Mouse (Mus musculus) embryonic fibroblast, embryonic 13.5 days (primary cell): ENCODE data around the gene Serpinb13. TPM values are rescaled to one million over a fixed set of nuclear protein-coding genes. Genes with fewer than 3 reads are reported as not detected.
"Not testable (repeated sequence)": the region's sequence is repeated elsewhere in the genome, so short reads cannot be mapped to it uniquely, and the experiment has no call there.

ENCODE experiments used
- H3K27ac ChIP-seq: 2 replicates; pipeline ENCODE4 v1.5.1; 2012; ENCODE audit warnings: low read length, control low read depth, inconsistent platforms; ENCODE audit not compliant: insufficient read depth
- H3K4me1 ChIP-seq: 2 replicates; pipeline ENCODE4 v1.6.1; 2011; ENCODE audit warnings: low read length; ENCODE audit not compliant: control insufficient read depth, insufficient read depth
- H3K4me3 ChIP-seq: 2 replicates; pipeline ENCODE4 v1.5.1; 2011; ENCODE audit warnings: mild to moderate bottlenecking, control low read depth, low read length; ENCODE audit not compliant: insufficient read depth
- CTCF ChIP-seq: IDR thresholded peaks from 2 replicates; pipeline ENCODE4 v1.5.1; 2011; ENCODE audit warnings: mild to moderate bottlenecking, control low read depth, low read length, moderate library complexity, borderline replicate concordance; ENCODE audit not compliant: insufficient read depth
- POLR2A ChIP-seq: IDR thresholded peaks from 2 replicates; pipeline ENCODE4 v1.6.1; 2011; ENCODE audit warnings: low read depth, mild to moderate bottlenecking, control low read depth, low read length, moderate library complexity
- polyA plus RNA-seq: library from polyadenylated mRNA; stranded (reverse); fragments of >200 nt; gene quantifications from 2 replicates; pipeline ENCODE4 v1.2.4, GENCODE M21; 2011; ENCODE audit warnings: low read depth; ENCODE audit not compliant: missing spikeins, insufficient read length

Gene Serpinb13
- polyA plus RNA-seq, 1 experiment, result not detected

- TF ChIP-seq CTCF (no peak), POLR2A (no peak)
- H3K4me1 ChIP-seq, result no peaks in the 10 kb centered on the region
- no peak overlapping the region for H3K4me3 ChIP-seq
- H3K27ac ChIP-seq, result no peak overlapping the region
These were observed 25.5 kb downstream of the Serpinb13 start for GRCm38 (mm10) chr1:107006316-107006715.

GRCm38 (mm10) chr1:107014530-107014929 lies 33.7 kb downstream of the Serpinb13 start:
- no peak overlapping the region for H3K27ac ChIP-seq
- H3K4me3 ChIP-seq, result no peak overlapping the region
- no peaks in the 10 kb centered on the region for H3K4me1 ChIP-seq
- TF ChIP-seq CTCF (peak; percentile 25; the same call in 1 of the 2 replicates), POLR2A (no peak)

GRCm38 (mm10) chr1:107015210-107015609 lies 34.4 kb downstream of the Serpinb13 start:
- Histone ChIP-seq H3K4me1 (no peaks in the 10 kb centered on the region), H3K4me3 (no peak overlapping the region), H3K27ac (no peak overlapping the region)
- no peak for TF ChIP-seq POLR2A
- no peak for TF ChIP-seq CTCF

- H3K27ac ChIP-seq, result no peak overlapping the region
- no peak overlapping the region for H3K4me3 ChIP-seq
- no peak for TF ChIP-seq CTCF
- no peak for TF ChIP-seq POLR2A
- H3K4me1 ChIP-seq, result no peaks in the 10 kb centered on the region
These were observed 45.1 kb downstream of the Serpinb13 start for GRCm38 (mm10) chr1:107025886-107026285.

GRCm38 (mm10) chr1:107034236-107034635 lies 53.5 kb downstream of the Serpinb13 start:
- not testable (repeated sequence) for H3K27ac ChIP-seq, H3K4me1 ChIP-seq, H3K4me3 ChIP-seq

Other genes starting within 250 kb of the Serpinb13 start
- gene Kdsr, start 221.3 kb upstream of the Serpinb13 start, polyA plus RNA-seq, result 31.6 and 38.1 TPM in 2 replicates
- 77.5 and 91.3 TPM in 2 replicates for gene Vps4b, start 184.3 kb upstream of the Serpinb13 start, polyA plus RNA-seq
- gene Serpinb5, start 119.8 kb upstream of the Serpinb13 start, polyA plus RNA-seq, result not detected in 2 replicates
- not detected in 2 replicates for gene Serpinb12, start 46.5 kb upstream of the Serpinb13 start, polyA plus RNA-seq
- not detected in 2 replicates for gene Serpinb3a, start 71.3 kb downstream of the Serpinb13 start, polyA plus RNA-seq
- gene Serpinb3d, start 102.5 kb downstream of the Serpinb13 start, polyA plus RNA-seq, result not detected in 2 replicates